Mouse (Mus musculus): ENCODE measurements around the gene Kif3c.

- TF ChIP-seq CTCF (IDR thresholded peaks at IDR 0.05; ENCODE audit: low read depth) (no peak), EP300 (optimal IDR thresholded peaks at IDR 0.05) (no peak)
These were observed 8.6 kb downstream of the Kif3c start for GRCm38 (mm10) chr12:3373566-3373965.
